Mouse (Mus musculus) stomach, embryonic 14.5 days (tissue): ENCODE results near the gene Gm13290. TPM values are rescaled to one million over a fixed set of nuclear protein-coding genes. Genes with fewer than 3 reads are reported as not detected.
"Not testable (repeated sequence)": the region's sequence is repeated elsewhere in the genome, so short reads cannot be mapped to it uniquely, and the experiment has no call there.

Experiments used
- ATAC-seq: fragments of 200-750 bp; cut with Nextera tagmentation; 2 replicates; pipeline ENCODE4 v1.8.0; 2017; ENCODE audit warnings: low read depth, moderate TSS enrichment; ENCODE audit not compliant: insufficient number of reproducible peaks, insufficient read depth, low FRiP score
- H3K27ac ChIP-seq: fragments of 300-500 bp; sonication (generic); 2 replicates; pipeline ENCODE4 v1.5.1; 2014; ENCODE audit warnings: mild to moderate bottlenecking, low read length, moderate library complexity, mixed read lengths
- H3K27me3 ChIP-seq: fragments of 300-500 bp; sonication (generic); 2 replicates; pipeline ENCODE4 v1.6.1; 2014; ENCODE audit warnings: low read length, control low read depth, mixed read lengths; ENCODE audit not compliant: control insufficient read depth, insufficient read depth
- H3K36me3 ChIP-seq: fragments of 300-500 bp; sonication (generic); 2 replicates; pipeline ENCODE4 v1.6.1; 2014; ENCODE audit warnings: mild to moderate bottlenecking, control low read depth, low read length, moderate library complexity, mixed read lengths; ENCODE audit not compliant: control insufficient read depth, insufficient read depth
- H3K4me1 ChIP-seq: fragments of 300-500 bp; sonication (generic); 2 replicates; pipeline ENCODE4 v1.6.1; 2014; ENCODE audit warnings: low read length, control low read depth, mixed read lengths; ENCODE audit not compliant: control insufficient read depth, insufficient read depth
- H3K4me2 ChIP-seq: fragments of 300-500 bp; sonication (generic); replicated peaks from 2 replicates; pipeline ENCODE4 v1.6.1; 2014; ENCODE audit warnings: low read depth, low read length, control low read depth
- H3K4me3 ChIP-seq: fragments of 300-500 bp; sonication (generic); 2 replicates; pipeline ENCODE4 v1.5.1; 2014; ENCODE audit warnings: low read depth, low read length, control low read depth
- H3K9ac ChIP-seq: fragments of 300-500 bp; sonication (generic); replicated peaks from 2 replicates; pipeline ENCODE4 v1.6.1; 2014; ENCODE audit warnings: low read depth, mild to moderate bottlenecking, control low read depth, low read length, moderate library complexity, mixed read lengths
- H3K9me3 ChIP-seq: fragments of 300-500 bp; sonication (generic); 2 replicates; pipeline ENCODE4 v1.6.1; 2016; ENCODE audit warnings: low read depth, low read length, control low read depth; ENCODE audit not compliant: control insufficient read depth
- WGBS: fragments of 180-500 bp; shearing (Covaris S2); extraction: QIAGEN DNeasy Blood & Tissue Kit; methylation state at CpG from one replicate; pipeline ENCODE4 v1.1.7; 2014; 5-methylcytosine and 5-hydroxymethylcytosine counted together
- polyA plus RNA-seq: library from polyadenylated mRNA; unstranded; fragments of >200 nt; fragmentation: Nextera tagmentation; extraction: Ambion mirVana; gene quantifications from 2 replicates; pipeline ENCODE4 v1.2.1, GENCODE M21; 2014

Gm13290 gene
- polyA plus RNA-seq, 1 experiment from 2014 or later = 0.26 TPM

DNA sequence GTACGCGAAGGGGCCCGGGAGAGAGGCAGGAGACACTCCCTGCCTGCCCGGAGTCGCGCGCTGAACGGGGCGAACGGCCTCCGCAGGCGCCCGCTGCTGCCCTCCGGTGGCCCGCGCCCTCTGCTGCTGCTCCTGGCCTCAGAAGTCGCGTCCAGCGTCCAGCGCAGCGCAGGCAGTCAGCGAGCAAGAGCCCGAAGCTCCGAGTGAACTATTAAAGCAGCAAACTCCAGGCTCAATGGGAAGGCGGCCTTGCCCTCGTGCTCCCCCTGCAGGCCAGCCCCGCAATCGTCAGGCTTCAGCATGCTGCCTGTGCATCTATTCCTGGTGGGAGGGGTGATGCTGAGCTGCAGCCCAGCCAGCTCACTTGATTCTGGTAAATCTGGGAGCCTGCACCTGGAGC is 17.6 kb downstream of the Gm13290 start, which contains the start of gene Gm13278:
Gene Gm13278, plus strand, starts transcription at position 301 of the 400 bp plus-strand sequence.
- not testable (repeated sequence) for ATAC-seq, H3K4me1 ChIP-seq, H3K4me3 ChIP-seq, H3K36me3 ChIP-seq, H3K9ac ChIP-seq, H3K27ac ChIP-seq, H3K27me3 ChIP-seq, H3K9me3 ChIP-seq, H3K4me2 ChIP-seq
- WGBS = no CpG with 5 or more reads among the region's 28 CpGs

DNA sequence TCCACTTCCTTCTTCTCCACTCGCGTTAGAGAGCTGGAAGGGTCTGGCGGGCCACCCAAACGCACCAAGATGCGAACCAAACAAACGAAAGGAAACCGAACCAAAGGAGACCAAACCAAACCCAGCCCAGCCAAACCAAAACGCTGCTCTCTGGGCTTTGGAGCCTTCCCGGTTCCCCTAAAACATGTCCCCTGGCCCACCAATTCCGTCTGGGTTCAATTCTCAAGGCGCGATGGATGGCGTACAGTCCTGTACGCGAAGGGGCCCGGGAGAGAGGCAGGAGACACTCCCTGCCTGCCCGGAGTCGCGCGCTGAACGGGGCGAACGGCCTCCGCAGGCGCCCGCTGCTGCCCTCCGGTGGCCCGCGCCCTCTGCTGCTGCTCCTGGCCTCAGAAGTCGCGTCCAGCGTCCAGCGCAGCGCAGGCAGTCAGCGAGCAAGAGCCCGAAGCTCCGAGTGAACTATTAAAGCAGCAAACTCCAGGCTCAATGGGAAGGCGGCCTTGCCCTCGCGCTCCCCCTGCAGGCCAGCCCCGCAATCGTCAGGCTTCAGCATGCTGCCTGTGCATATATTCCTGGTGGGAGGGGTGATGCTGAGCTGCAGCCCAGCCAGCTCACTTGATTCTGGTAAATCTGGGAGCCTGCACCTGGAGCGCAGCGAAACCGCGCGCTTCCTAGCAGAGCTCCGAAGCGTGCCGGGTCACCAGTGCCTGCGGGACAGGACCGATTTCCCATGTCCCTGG is 20.5 kb downstream of the Gm13290 start, which contains the start of gene Gm13275:
Gene Gm13275, plus strand, starts transcription at position 552 of the 740 bp plus-strand sequence.
- H3K4me1 ChIP-seq, H3K4me2 ChIP-seq, H3K36me3 ChIP-seq, H3K9ac ChIP-seq, H3K9me3 ChIP-seq, H3K27ac ChIP-seq, ATAC-seq, H3K27me3 ChIP-seq, H3K4me3 ChIP-seq: not testable (repeated sequence)
- 0% methylated on average over 6 of the region's 52 CpGs for WGBS

- not testable (repeated sequence) for H3K27ac ChIP-seq, ATAC-seq, H3K9ac ChIP-seq, H3K4me1 ChIP-seq, H3K36me3 ChIP-seq, H3K9me3 ChIP-seq, H3K4me3 ChIP-seq, H3K4me2 ChIP-seq, H3K27me3 ChIP-seq
- WGBS = no CpG with 5 or more reads among the region's 28 CpGs
Observed at GRCm38 (mm10) chr4:88797097-88797496, 23.5 kb downstream of the Gm13290 start, which contains the start of gene Gm13279. Gene Gm13279 (plus strand): TSS chr4:88797397.

- not testable (repeated sequence) for H3K4me3 ChIP-seq, H3K9ac ChIP-seq, H3K27ac ChIP-seq, ATAC-seq, H3K36me3 ChIP-seq, H3K4me1 ChIP-seq, H3K9me3 ChIP-seq, H3K27me3 ChIP-seq, H3K4me2 ChIP-seq
- 25% methylated on average over 1 of the region's 7 CpGs for WGBS
Observed at GRCm38 (mm10) chr4:88799365-88799764, 25.7 kb downstream of the Gm13290 start, which contains the start of gene Gm13285. Gene Gm13285 (plus strand): TSS chr4:88799665.

DNA sequence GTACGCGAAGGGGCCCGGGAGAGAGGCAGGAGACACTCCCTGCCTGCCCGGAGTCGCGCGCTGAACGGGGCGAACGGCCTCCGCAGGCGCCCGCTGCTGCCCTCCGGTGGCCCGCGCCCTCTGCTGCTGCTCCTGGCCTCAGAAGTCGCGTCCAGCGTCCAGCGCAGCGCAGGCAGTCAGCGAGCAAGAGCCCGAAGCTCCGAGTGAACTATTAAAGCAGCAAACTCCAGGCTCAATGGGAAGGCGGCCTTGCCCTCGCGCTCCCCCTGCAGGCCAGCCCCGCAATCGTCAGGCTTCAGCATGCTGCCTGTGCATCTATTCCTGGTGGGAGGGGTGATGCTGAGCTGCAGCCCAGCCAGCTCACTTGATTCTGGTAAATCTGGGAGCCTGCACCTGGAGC is 29.3 kb downstream of the Gm13290 start, which contains the start of gene Gm13287:
Gene Gm13287, plus strand, starts transcription at position 301 of the 400 bp plus-strand sequence.
- WGBS = no CpG with 5 or more reads among the region's 29 CpGs
- not testable (repeated sequence) for H3K4me3 ChIP-seq, H3K27ac ChIP-seq, H3K4me2 ChIP-seq, H3K9ac ChIP-seq, H3K27me3 ChIP-seq, H3K4me1 ChIP-seq, H3K9me3 ChIP-seq, ATAC-seq, H3K36me3 ChIP-seq

DNA sequence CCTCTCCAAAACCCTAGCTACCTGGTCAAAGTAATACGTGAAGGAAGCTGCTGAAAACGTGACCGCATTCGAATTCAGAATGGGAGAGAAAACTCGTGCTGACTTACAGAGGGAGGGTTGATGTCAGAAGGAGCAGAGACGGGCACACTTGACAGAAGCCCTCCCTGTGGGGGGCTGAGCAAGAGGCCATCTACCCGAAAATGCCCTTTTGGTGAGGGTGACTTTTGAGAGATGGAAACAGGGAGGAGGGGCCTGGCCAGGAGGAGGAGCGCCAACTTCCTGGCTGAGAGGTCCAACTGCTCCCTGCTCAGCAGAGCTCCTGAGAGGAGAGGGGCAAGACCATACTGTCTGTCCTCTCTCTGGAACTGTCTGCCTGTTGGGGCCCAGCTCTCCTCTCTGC is 31.6 kb downstream of the Gm13290 start, which contains the start of gene Gm13288:
Gene Gm13288, plus strand, starts transcription at position 301 of the 400 bp plus-strand sequence.
- not testable (repeated sequence) for ATAC-seq, H3K4me2 ChIP-seq, H3K9ac ChIP-seq, H3K4me1 ChIP-seq, H3K36me3 ChIP-seq, H3K27me3 ChIP-seq, H3K9me3 ChIP-seq, H3K4me3 ChIP-seq, H3K27ac ChIP-seq
- WGBS = no CpG with 5 or more reads among the region's 8 CpGs

- H3K9ac ChIP-seq, H3K4me1 ChIP-seq, H3K9me3 ChIP-seq, H3K27me3 ChIP-seq, H3K4me3 ChIP-seq, H3K27ac ChIP-seq, H3K4me2 ChIP-seq, ATAC-seq, H3K36me3 ChIP-seq: not testable (repeated sequence)
- WGBS = no CpG with 5 or more reads among the region's 34 CpGs
Observed at GRCm38 (mm10) chr4:88805761-88806160, 32.1 kb downstream of the Gm13290 start.

DNA sequence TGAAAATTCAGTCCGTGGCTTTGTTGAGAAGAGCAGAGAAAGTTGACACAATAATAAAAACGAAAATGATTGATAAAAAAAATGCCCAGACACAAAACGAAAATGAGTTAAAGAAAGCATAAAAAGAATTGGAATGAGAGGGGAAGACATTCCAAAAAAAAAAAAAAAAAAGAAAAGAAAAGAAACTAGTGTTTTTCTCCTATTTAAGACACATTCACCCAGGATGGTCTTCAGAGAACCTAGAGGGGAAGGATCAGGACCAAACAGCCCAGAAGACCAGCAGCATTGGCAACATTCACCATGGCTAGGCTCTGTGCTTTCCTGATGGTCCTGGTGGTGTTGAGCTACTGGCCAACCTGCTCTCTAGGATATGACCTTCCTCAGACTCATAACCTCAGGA is 42.3 kb downstream of the Gm13290 start, which contains the start of gene Ifna7:
Gene Ifna7, plus strand, starts transcription at position 301 of the 400 bp plus-strand sequence.
- no peak for ATAC-seq
- H3K27me3 ChIP-seq = no peaks in the 10 kb centered on the region; the same call in 1 of the 2 replicates

More for the DNA sequence above, 42.3 kb downstream of the Gm13290 start, which contains the start of gene Ifna7:
- Histone ChIP-seq H3K4me1 (no peaks in the 10 kb centered on the region), H3K9ac (no peak within 1 kb of the TSS), H3K9me3 (no peaks in the 10 kb centered on the region), H3K4me3 (no peak within 1 kb of the TSS), H3K27ac (no peak within 1 kb of the TSS), H3K4me2 (no peak within 1 kb of the TSS), H3K36me3 (no peaks in the 10 kb centered on the region)
- WGBS = 52% methylated on average over 3 of the region's 3 CpGs
